Mouse (Mus musculus): ENCODE measurements around the gene Sebox. TPM values are rescaled to one million over a fixed set of nuclear protein-coding genes. Genes with fewer than 3 reads are reported as not detected.
A peak's percentile ranks its signal among the peaks of the same experiment; 100 is the strongest.

The Sebox gene
- total RNA-seq (2022) = not detected

DNA sequence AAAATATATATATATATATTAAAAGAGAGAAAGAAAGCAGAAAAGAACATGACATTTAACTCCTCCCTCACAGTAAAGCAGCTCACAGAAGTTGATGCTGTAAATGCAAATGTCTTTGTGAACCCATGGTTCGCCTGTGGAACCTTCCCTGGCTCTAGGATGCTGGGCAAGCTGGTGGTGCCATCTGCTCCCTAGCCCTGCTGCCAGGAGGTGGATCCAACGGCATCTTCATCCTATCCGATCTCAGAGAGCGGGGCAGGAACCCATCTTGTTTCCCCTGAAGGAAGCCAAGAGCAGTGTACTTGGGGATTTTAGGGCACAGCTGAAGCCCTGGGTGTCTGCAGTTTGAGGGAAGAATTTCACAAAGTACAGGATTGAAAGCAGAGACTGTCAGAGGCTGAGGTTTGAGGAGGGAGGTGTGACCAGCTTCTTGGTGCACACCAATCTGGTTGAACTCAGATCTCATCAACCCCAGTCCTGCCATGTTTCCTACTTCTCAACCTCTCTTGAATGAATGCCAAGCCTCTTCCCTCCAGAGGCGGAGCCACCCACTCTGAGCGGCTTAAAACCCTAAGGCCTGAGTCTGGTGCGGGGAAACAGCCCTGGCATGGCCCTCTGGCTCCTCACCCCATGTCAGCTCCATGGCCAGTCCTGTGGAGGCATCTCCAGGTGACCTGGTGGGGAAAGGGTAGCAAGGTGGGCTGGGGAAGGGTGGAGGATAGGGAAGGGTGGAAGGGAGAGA lies at the start of gene Sebox:
Sebox (plus strand) TSS at position 539 of the 742 bp plus-strand sequence.
- no peak for DNase-seq

DNA sequence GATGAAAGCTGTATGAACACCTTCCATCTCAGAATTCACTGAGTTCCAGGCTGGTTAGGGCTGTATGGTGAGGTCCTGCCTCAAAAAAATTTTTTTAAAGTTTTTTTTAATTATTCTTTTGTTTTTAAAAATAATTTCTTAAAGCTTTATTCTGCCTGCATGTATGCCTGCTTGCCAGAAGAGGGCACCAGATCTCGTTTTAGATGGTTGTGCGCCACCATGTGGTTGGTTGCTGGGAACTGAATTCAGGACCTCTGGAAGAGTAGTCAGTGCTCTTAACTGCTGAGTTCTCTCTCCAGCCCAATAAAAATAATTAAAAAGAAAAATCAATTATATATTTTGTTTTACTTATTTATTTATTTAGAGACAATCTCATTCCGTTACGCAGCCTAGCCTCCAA lies 49.6 kb upstream of the Sebox start:
- no peak for DNase-seq

- no peak for DNase-seq
Observed at GRCm38 (mm10) chr11:78454276-78454675, 49.0 kb upstream of the Sebox start.

- peak; percentile 45 for DNase-seq
Observed at GRCm38 (mm10) chr11:78455308-78455707, 47.9 kb upstream of the Sebox start.

DNA sequence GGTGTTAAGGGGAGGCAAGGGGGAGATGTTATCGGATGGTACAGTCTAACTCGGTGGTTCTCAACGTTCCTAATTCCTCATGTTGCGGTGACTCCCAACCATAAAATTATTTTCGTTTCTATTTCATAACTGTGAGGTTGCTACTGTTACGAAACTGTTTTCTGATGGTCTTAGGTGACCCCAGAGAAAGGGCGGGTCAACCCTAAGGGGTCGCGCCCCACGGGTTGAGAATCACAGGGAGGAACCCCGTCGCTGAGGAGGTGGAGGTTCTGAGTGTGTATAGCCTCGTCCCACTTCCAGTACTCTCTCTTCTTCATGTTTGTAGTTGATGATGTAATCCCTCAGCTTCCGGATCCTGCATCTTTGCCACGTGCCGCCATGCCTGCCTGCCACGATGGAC lies 44.5 kb upstream of the Sebox start:
- no peak for DNase-seq

DNA sequence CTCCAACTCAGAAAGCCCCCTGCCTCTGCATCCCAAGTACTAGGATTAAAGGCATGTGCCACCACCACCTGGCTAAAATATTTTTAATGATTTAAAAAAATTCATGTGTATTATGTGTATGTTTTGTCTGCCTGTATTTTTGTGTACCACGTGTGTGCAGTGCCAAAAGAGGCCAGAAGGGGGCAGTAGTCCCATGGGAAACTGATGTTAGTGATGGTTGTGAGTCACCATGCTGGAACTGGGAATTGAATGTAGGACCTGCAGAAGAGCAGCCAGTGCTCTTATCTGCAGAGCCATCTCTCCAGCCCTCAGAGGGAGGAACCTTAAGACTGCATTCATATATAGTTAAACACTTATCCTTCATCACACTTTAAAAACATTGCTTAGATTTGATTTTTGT lies 41.4 kb upstream of the Sebox start:
- no peak for DNase-seq

DNA sequence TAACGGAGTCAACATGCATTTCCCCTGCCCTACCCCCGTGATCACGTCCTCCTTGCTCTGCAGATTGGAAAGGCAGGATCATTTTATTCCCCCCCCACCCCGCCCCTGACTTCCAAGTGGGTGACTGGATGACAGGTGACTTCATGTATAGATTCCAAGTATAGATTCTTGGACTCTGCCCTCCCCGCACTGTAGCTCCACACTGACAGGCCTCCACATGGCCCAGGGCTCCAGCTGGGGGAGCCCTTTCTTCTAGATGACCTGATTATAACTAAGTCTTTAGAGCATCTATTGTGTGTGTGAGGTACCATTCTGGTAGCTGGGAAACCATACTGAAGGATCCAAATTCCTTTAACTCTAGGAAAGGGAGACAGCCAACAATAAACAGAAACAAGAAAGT lies 40.6 kb upstream of the Sebox start:
- DNase-seq = no peak

GRCm38 (mm10) chr11:78463286-78464036 lies 39.8 kb upstream of the Sebox start:
- DNase-seq = peak; percentile 53

GRCm38 (mm10) chr11:78465116-78465515 lies 38.1 kb upstream of the Sebox start:
- DNase-seq = no peak

DNA sequence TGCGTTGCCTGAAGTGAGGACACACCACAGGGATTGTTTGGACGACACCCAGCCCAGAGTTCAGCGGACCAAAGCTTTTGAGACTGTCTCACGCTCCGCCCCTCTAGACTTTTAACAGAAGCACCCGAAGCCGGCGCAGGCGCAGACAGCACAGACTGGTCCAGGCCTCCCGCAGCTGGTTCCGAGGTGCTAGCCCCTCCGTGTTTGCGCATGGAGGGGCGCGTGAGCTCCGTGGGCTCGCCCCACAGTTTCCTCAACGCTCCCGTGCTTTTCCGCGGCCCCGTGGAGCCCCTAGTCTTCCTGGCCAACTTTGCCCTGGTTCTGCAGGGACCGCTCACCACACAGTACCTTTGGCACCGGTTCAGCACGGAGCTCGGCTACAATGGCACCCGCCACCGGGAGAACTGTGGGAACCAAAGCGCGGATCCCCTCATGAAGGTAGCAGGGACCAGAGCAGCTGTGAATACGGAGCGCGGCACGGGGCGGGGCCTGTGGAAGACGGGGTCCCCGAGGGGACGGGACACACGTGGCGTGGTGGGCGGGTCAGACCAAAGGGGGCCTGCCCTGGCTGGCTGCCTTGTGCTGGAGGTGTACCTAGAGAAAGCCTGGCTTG lies 37.6 kb upstream of the Sebox start, which contains the start of gene Slc46a1:
Slc46a1 (plus strand) TSS at position 130 of the 613 bp plus-strand sequence.
- peak; percentile 85 for DNase-seq

- DNase-seq = no peak
Observed at GRCm38 (mm10) chr11:78466242-78466912, 36.9 kb upstream of the Sebox start.

GRCm38 (mm10) chr11:78467515-78467914 lies 35.7 kb upstream of the Sebox start:
- DNase-seq = no peak

GRCm38 (mm10) chr11:78467932-78468331 lies 35.3 kb upstream of the Sebox start:
- DNase-seq = no peak

GRCm38 (mm10) chr11:78471326-78472103 lies 31.7 kb upstream of the Sebox start:
- DNase-seq = peak; percentile 44

- no peak for DNase-seq
Observed at GRCm38 (mm10) chr11:78475289-78475688, 28.0 kb upstream of the Sebox start.

DNA sequence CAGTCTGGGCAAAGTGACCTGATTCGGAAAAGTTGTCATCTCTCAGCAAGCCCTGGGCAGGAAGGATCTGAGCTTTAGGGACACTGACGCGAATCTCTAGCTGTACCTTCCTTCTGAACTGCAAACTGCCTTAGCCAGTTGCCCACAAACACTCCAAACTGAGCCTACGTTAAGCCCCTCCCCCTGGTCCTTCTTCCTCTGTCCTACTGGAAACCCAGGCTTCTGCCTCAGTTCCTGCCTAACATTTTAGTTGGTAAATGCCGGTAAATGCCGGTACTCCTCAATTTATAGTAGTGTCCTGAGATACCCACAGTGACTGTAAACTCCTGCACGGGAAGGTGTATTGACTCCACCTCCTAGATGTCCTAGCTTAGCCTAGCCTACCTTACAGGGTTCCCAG lies 19.6 kb upstream of the Sebox start:
- DNase-seq = no peak

- peak; percentile 45 for DNase-seq
Observed at GRCm38 (mm10) chr11:78488168-78488567, 15.1 kb upstream of the Sebox start.

- DNase-seq = no peak
Observed at GRCm38 (mm10) chr11:78490781-78491241, 12.4 kb upstream of the Sebox start.

DNA sequence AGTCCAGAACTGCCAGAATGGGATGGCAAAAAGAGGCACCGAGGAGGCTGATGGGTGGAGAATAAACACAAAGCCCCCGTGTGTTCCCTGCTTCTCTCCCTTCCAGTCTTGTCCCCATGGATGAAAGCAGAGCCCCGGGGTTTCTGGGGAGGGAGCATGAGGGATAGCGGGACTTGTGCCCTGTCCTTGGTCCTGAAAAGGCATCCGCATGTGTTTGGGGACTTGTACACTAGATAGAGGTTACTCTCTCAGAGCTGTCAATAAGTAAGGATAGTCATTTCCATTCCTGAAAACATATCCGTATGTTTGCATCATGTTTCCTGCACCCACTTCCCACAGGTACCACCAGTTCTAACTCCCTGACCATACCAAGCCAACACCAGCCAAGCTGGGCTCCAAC lies 7.3 kb upstream of the Sebox start:
- no peak for DNase-seq

GRCm38 (mm10) chr11:78497071-78497541 lies 6.1 kb upstream of the Sebox start:
- DNase-seq = no peak
